Mouse (Mus musculus) brown adipose tissue, adult 24 weeks (tissue): ENCODE results near the gene Tmem129. TPM values are rescaled to one million over a fixed set of nuclear protein-coding genes. Genes with fewer than 3 reads are reported as not detected.

Experiments used
- H3K27ac ChIP-seq: fragments of 200-500 bp; replicated peaks from 2 replicates; pipeline ENCODE4 v1.5.1; 2012; ENCODE audit warnings: low read depth, mild to moderate bottlenecking, low read length
- H3K4me1 ChIP-seq: fragments of 200-500 bp; 2 replicates; pipeline ENCODE4 v1.6.1; 2012; ENCODE audit warnings: low read length, mixed read lengths; ENCODE audit not compliant: control insufficient read depth, insufficient read depth, insufficient read length
- H3K4me3 ChIP-seq: fragments of 200-500 bp; 2 replicates; pipeline ENCODE4 v1.5.1; 2012; ENCODE audit warnings: low read depth, mild to moderate bottlenecking, low read length, moderate library complexity; ENCODE audit not compliant: insufficient read depth
- polyA plus RNA-seq: library from polyadenylated mRNA; stranded (reverse); fragments of >200 nt; gene quantifications from 2 replicates; pipeline ENCODE4 v1.2.4, GENCODE M21; 2012; ENCODE audit not compliant: missing spikeins, insufficient read depth, insufficient read length

Gene Tmem129
- polyA plus RNA-seq, 1 experiment: 16.3 TPM

DNA sequence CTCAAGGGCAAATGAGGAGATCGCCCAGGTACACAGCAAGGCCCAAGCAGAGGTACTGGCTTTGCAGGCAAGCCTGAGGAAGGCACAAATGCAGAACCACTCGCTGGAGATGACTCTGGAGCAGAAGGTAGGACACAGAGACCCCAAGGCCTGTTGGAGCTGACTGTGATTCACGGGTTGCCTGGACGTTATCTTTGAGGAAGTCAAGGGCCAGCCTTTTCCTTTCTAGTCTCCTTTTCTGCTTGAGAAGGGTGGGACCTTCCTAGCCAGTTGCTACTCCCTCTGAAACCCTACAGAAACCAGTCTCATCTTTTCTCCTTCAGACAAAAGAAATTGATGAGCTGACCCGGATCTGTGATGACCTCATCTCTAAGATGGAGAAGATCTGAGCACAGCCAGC, 13.4 kb upstream of the Tmem129 start:
- Histone ChIP-seq H3K4me1 (no peaks in the 10 kb centered on the region), H3K4me3 (no peak overlapping the region), H3K27ac (no peak overlapping the region)

DNA sequence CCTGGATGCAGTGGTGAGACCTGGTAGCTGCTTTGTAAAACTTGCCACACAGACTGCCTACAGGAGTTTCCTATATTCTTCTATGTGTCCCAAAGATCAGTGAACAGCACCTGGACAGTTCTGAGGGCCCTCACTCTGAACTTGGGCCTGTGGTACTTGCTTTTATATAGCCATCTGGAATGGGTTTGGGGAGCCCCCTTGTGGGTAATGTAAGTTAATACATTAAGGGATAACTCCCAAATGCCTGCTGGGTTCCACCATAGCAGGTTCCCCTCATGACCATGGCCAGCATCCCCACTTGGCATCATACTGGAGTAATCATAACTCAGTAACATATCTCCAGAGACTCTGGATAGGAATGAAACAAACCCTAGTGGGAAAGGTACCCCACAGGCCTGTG, 10.0 kb upstream of the Tmem129 start:
- H3K4me3 ChIP-seq: no peak overlapping the region
- H3K4me1 ChIP-seq: no peaks in the 10 kb centered on the region
- H3K27ac ChIP-seq: no peak overlapping the region

DNA sequence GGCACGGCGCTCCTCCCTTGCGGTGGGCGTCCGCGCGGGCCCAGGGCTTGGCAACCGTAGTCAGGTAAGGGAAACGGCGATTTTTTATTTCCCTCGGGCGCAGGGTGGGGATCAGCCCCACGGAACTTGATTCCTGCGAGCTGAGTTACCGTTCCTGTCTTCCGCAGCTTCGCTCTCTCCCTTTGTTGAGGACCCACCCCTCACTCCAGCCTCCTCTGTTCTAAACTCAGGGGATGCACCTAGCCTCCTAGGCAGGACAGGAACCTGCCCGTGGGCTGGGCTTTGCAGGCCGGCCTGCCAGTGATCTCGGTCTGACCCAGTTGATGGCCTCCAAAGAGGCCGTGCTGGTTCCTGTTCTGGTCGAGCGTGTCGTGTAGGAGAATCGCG, 441 bp upstream of the Tmem129 start:
- Histone ChIP-seq H3K27ac (no peak overlapping the region), H3K4me1 (peaks cover 5% of the 10 kb centered on the region), H3K4me3 (peak overlapping the region; percentile 63)

DNA sequence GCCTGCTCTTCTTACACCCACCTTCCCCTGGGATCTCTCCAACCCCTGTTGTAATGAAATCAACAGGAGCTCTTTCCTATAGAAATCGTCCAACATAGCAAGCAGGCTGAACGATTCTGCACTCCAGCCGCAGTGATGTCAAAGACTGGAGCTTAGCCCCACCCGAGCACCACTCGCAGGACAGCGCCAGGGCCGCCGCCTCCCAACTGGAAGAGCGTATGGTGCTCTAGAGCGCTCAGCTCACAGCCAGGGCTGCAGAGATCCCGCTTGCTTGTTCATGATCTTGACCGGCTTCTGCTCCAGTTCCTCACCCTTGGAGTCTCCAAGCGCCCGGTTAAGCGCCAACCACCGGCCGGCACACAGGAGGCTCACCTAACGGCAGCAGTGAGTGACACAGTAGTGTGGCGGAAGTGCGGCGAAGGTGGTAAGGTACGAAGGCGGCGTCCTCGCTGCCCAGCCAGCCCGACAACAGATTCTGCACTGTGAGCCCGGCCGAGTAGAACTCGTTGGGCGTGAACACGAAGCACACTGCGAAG, 897 bp downstream of the Tmem129 start:
- Histone ChIP-seq H3K4me3 (peak overlapping the region; percentile 96), H3K4me1 (peaks cover 5% of the 10 kb centered on the region), H3K27ac (peak overlapping the region; percentile 64)

DNA sequence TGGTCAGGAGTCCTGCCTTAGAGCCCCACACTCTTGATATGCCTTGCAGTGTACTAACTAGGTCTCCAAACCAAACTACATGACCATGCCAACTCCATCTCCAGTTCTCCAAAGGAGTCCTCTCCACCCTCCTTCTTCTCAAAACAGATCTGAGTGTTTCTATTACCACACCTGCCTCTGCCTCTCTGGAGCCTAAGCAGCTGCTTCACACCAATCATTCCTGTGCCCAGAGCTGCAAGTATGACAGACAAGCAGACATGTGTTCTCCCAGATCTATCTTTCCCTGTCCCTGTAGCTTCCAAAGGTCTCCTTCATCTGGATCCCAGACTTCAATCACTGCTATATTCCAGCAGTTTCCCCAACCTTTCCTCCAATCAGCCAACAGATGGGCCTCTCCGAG, 1.5 kb downstream of the Tmem129 start:
- Histone ChIP-seq H3K4me1 (peaks cover 5% of the 10 kb centered on the region), H3K27ac (no peak overlapping the region), H3K4me3 (peak overlapping the region; percentile 96)

DNA sequence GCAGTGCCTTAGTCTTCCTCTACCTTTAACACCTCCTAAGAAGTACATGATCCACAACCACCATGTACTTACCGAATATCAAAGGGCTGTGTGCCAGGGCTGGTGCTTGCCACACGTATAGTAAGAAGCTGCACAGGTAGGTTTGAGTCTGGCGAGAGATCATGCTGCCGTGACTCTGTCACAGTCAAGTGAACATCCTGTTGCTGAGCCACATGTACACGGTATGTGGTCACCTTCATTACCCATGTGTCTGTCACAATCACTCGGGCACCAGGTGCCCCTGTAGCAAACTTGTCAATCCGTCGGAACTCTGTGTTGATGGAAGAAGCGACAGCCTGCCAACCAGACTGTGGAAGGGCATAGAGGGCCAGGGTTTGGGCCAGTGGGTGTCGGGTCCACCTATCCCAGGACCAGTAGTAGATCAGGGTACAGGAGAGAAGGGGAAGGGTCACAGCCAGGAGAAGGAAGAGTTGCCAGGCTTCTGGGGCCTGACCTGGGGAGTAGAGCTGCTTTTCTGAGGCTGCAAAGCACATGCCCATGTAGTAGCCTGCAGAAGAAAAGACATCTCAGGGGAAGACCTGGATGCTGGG, 2.9 kb downstream of the Tmem129 start:
- Histone ChIP-seq H3K4me3 (no peak overlapping the region), H3K4me1 (peaks cover 5% of the 10 kb centered on the region), H3K27ac (no peak overlapping the region)

DNA sequence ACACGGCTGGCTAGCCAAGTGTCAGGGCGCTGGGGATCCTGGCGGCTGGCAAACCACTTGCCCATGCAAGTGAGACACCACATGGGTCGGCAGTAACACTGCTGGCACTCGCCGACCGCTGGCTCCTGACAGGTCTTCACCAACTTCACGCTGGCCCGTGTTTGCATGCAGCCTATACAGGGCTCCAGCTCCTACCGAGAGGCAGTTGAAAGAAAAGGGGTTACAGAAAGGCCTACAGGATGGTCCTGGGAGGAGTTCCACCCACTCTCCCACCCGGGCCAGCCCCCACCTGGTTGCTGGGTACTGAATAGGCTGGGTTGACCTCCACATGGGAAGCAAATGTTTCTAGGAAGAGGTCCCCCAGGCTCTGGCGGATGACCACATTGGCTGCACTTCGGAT, 3.8 kb downstream of the Tmem129 start:
- H3K27ac ChIP-seq: no peak overlapping the region
- peaks cover 5% of the 10 kb centered on the region for H3K4me1 ChIP-seq
- no peak overlapping the region for H3K4me3 ChIP-seq

DNA sequence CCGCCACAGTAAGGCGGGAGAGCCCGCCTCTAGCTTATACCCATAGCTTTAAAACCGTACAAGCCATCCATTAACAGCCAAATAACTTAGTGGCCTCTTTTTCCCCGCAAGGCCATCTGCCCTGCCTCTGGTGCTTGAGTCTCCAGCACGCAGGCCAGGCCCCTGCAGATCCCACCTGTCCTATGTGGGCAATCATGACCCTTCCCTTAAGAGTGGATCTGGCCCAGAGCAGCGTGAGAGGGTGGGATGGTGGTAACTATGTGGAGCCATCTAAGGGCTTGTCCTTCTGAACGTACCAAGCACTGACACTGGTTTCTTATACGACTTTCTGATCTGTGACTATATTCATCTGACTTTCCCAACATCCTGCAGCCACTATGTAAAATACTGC, 5.4 kb downstream of the Tmem129 start:
- peak overlapping the region; percentile 35 for H3K4me3 ChIP-seq
- no peak overlapping the region for H3K27ac ChIP-seq
- peaks cover 5% of the 10 kb centered on the region; the same call in 1 of the 2 replicates for H3K4me1 ChIP-seq

DNA sequence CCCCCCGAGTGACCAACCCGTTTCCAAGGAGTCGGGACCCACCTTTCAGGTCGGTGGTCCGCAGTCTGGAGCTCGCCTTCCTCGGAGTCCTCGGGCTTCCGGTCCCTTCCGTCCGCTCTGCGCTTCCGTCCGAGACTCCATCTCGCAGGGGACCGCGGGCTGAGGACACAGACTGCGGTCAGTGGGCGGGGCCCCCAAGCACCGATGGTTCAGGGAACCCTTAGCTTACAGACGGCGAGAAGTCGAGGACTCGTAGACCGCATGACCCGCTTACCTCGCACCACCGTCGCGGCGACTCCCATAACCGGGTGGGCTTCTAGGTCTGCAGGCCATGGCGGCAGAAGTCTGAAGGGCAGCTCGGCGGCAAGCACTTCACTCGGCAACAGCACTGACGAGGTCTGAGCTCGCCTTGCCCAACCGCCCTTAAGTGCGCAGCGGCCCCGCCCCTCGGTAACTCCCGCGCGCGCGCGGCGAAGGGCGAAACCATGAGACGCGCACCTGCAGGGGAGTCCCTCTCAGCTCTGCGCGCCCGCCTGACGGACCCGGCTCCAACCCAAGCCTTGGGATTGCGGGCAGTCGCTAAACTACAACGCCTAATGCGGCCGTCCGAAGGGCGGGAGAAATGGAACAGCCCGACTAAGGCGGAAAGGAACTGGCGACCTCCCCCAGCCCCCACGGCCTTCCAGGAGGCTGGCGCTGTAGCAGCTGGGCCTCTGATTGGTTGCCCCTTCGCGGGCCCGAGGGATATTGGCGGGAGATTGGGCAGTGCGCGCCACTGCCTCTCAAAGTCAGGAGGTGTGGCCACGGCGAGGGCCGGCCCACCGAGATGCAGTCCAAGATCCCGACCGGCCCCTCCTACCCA, 6.1 kb downstream of the Tmem129 start, which contains the start of gene Slbp:
Gene Slbp (minus strand): TSS at position 654 of the 862 bp plus-strand sequence.
- peak within 1 kb of the TSS; percentile 96 for H3K27ac ChIP-seq
- H3K4me3 ChIP-seq: peak within 1 kb of the TSS; percentile 70
- H3K4me1 ChIP-seq: peaks cover 5% of the 10 kb centered on the region; the same call in 1 of the 2 replicates

DNA sequence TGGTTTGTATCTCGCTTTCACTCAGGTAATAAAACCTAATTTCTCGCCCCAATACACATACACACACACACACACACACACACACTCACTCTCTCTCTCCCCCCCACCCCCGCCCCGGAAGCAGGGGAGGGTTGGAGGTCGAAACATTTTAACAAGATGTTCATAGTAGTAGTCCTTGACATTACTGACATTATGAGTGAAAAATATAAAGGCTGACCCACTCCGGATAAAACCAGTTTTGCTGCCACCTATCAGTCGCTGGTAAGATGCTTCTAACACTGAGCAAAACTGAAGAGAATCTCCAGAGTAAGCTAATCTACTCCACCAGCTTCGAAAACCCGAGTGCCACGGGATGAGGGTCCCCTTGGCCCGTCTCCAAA, 6.7 kb downstream of the Tmem129 start:
- Histone ChIP-seq H3K4me1 (peaks cover 1% of the 10 kb centered on the region; the same call in 1 of the 2 replicates), H3K27ac (peak overlapping the region; percentile 78), H3K4me3 (peak overlapping the region; percentile 70)

DNA sequence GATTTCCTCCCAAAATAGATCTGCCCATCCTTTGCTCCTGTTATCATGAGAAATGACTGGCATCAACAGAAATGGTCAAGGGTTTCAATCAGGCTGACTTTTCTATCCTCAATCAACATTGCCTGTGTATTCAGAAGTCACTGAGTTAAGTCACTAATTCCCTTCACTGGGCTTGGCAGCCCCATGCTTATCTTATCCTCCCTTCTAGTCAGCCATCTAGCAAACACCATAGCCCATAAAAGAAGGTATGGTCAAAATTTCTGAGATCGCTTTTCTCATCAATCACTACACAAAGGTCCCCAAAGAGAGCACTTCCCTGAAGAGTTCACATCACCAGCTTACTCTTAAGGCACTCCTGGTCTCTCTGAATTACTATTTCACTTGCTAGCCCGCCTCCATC, 7.2 kb downstream of the Tmem129 start:
- Histone ChIP-seq H3K27ac (no peak overlapping the region), H3K4me3 (peak overlapping the region; percentile 70), H3K4me1 (no peaks in the 10 kb centered on the region)

DNA sequence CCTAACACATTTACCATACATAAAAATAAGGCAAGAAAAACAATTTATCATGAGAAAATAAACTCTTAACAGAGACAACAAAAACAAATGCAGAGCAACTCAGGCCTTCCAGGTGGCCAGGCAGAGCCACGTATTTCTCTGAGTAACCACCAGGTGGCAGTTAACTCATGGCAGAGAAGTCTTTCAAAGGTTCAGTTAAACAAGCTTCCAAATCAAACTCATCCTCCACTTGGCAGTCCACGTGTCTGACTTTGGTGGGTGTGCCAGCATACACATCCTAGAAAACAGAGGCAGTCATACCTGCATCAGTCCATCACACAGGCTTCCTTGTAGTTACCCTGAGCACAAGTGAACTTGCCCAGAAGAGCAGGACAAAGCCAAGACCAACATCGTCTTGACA, 17.6 kb downstream of the Tmem129 start:
- Histone ChIP-seq H3K4me3 (no peak overlapping the region), H3K4me1 (no peaks in the 10 kb centered on the region), H3K27ac (no peak overlapping the region)

DNA sequence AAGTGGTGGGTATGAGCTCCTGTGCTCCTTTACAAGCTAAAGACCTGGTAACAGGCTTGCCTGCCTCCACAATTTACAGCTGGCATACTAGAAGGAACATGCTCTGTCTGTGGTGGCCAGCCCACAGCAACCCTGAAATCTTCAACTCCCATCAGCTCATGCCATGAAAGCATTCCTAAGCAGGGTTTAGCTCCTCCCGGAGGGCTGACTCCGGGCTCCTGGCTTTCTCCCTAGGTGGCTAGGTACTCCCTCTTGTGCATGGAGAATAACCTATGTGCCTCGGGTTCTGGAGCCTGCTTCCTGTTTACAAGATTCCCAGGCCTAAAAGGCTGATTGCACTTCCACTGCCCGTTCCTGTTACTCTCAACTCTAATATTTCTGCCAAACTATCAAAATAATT, 19.4 kb downstream of the Tmem129 start:
- H3K4me1 ChIP-seq: no peaks in the 10 kb centered on the region
- H3K4me3 ChIP-seq: no peak overlapping the region
- peak overlapping the region; percentile 71 for H3K27ac ChIP-seq

DNA sequence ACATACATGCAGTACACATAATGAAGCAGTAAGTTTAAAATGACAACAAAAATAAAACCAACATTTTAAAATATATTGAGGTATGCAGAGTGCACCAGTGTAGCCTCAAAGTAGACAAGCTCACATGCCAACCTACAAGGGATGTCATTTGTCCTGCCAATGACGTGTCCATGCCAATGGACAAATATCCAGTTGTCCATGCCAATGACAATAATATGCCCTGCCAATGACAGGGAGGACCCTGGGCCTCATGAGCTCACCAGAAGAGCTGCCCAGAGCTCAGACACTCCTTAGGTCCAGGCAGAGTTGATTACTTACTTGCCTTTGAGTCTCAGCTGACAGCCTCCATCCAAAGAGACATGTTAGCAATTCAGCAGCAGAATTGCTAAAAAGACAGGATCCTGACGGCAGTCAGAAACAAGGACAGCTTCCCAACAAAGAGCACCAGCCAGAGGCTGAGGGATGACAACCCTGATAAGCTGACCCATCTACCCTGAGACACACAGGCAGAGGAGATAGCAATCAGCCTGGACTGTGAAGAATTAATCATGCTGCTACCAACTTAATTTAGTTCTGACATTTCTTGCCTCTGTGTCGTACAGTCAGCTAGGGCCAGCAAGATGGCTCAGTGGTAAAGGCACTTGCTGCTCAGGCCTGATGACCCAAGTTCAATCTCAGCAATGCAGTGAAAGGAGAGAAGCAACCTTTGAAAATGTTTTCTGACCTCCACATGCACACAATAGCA, 20.4 kb downstream of the Tmem129 start:
- Histone ChIP-seq H3K27ac (no peak overlapping the region), H3K4me3 (no peak overlapping the region), H3K4me1 (no peaks in the 10 kb centered on the region)

DNA sequence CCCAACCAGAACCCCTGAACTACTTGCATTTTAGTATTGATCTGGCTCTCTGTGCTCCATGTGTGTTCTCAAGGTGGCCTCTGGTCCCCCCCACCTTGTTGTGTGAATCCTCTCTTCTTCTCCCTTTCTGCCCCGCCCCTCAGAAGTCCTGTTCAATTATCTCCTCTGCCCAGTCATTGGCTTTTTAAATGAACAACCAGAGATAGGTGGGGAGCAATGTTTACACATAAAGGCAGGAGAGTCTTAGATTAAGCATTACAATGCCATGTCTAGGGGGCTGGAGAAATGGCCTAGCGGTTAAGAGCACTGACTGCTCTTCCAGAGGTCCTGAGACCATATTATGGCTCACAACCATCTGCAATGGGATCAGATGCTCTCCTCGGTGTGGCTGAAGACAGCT, 22.9 kb downstream of the Tmem129 start:
- H3K4me1 ChIP-seq: peaks cover 12% of the 10 kb centered on the region
- no peak overlapping the region for H3K27ac ChIP-seq
- H3K4me3 ChIP-seq: no peak overlapping the region
